Mouse (Mus musculus): ENCODE measurements at regions not wholly inside any gene's neighbourhood (a gene's known extent, or its start where the extent isn't known, plus 50 kb on each side); places are given as distances from the start of the nearest gene placed in this dataset.
"Not testable (repeated sequence)": the region's sequence is repeated elsewhere in the genome, so short reads cannot be mapped to it uniquely, and the experiment has no call there.

GRCm38 (mm10) chr12:27977548-27978256 lies 574.5 kb downstream of the Dcdc2c start:
- in situ Hi-C loops (cut with MboI, MseI) = no loop called here

GRCm38 (mm10) chr12:27962908-27963307 lies 589.3 kb downstream of the Dcdc2c start:
- in situ Hi-C loops (cut with MboI, MseI) = no loop called here

GRCm38 (mm10) chr12:27960064-27960463 lies 592.1 kb downstream of the Dcdc2c start:
- in situ Hi-C loops (cut with MboI, MseI) = no loop called here

GRCm38 (mm10) chr12:27947646-27948045 lies 604.6 kb downstream of the Dcdc2c start:
- in situ Hi-C loops (cut with MboI, MseI) = no loop called here

- in situ Hi-C loops (cut with MboI, MseI) = no loop called here
Measured at GRCm38 (mm10) chr12:27946866-27947459, 604.6 kb upstream of the Sox11 start.

GRCm38 (mm10) chr12:27945411-27945810 lies 603.0 kb upstream of the Sox11 start:
- in situ Hi-C loops (cut with MboI, MseI) = no loop called here

- in situ Hi-C loops (cut with MboI, MseI) = no loop called here
Measured at GRCm38 (mm10) chr12:27941053-27941452, 598.7 kb upstream of the Sox11 start.

- in situ Hi-C loops (cut with MboI, MseI) = no loop called here
Measured at GRCm38 (mm10) chr12:27932382-27933140, 590.2 kb upstream of the Sox11 start.

GRCm38 (mm10) chr12:27928366-27928963 lies 586.1 kb upstream of the Sox11 start:
- in situ Hi-C loops (cut with MboI, MseI) = no loop called here

- in situ Hi-C loops (cut with MboI, MseI) = no loop called here
Measured at GRCm38 (mm10) chr12:27926730-27927129, 584.4 kb upstream of the Sox11 start.

GRCm38 (mm10) chr12:27920607-27921006 lies 578.2 kb upstream of the Sox11 start:
- in situ Hi-C loops (cut with MboI, MseI) = loop anchor here in 1 of 2 experiments (5.0 kb wide), 1 partner anchor 488 kb away; no protein-coding TSS in a partner anchor

- in situ Hi-C loops (cut with MboI, MseI) = no loop called here
Measured at GRCm38 (mm10) chr12:27916401-27916920, 574.1 kb upstream of the Sox11 start.

GRCm38 (mm10) chr12:27909417-27910100 lies 567.2 kb upstream of the Sox11 start:
- in situ Hi-C loops (cut with MboI, MseI) = no loop called here

- in situ Hi-C loops (cut with MboI, MseI) = not testable (repeated sequence)
Measured at GRCm38 (mm10) chr12:27896682-27897081, 554.3 kb upstream of the Sox11 start.

GRCm38 (mm10) chr12:27881720-27882119 lies 539.3 kb upstream of the Sox11 start:
- in situ Hi-C loops (cut with MboI, MseI) = no loop called here

- in situ Hi-C loops (cut with MboI, MseI) = no loop called here
Measured at GRCm38 (mm10) chr12:27866421-27866820, 524.0 kb upstream of the Sox11 start.

GRCm38 (mm10) chr12:27849537-27849936 lies 507.2 kb upstream of the Sox11 start:
- in situ Hi-C loops (cut with MboI, MseI) = no loop called here

GRCm38 (mm10) chr12:27849099-27849498 lies 506.7 kb upstream of the Sox11 start:
- in situ Hi-C loops (cut with MboI, MseI) = no loop called here

GRCm38 (mm10) chr12:27848141-27848540 lies 505.8 kb upstream of the Sox11 start:
- in situ Hi-C loops (cut with MboI, MseI) = no loop called here

GRCm38 (mm10) chr12:27847397-27847796 lies 505.0 kb upstream of the Sox11 start:
- in situ Hi-C loops (cut with MboI, MseI) = no loop called here

GRCm38 (mm10) chr12:27844958-27845357 lies 502.6 kb upstream of the Sox11 start:
- in situ Hi-C loops (cut with MboI, MseI) = no loop called here

All from T-helper 17 cell (primary cell).